Mouse (Mus musculus): ENCODE data around the gene Phospho1. TPM values are rescaled to one million over a fixed set of nuclear protein-coding genes. Genes with fewer than 3 reads are reported as not detected.
A peak's percentile ranks its signal among the peaks of the same experiment; 100 is the strongest.

Phospho1 gene
- total RNA-seq (2021): 100 to 1,000 TPM; 287 to 314 TPM
- long read RNA-seq, experiment 1, transcript Phospho1-202 (3 exons, 590 nt): major isoform, 18 of 18 reads
- long read RNA-seq, experiment 1, partial matches to known transcripts: 0 of 18 reads
- long read RNA-seq, experiment 1, other reads (novel, unspliced or antisense): 0 of 18 reads
- long read RNA-seq, experiment 2, transcript Phospho1-202 (3 exons, 590 nt): major isoform, 30 of 33 reads
- long read RNA-seq, experiment 2, partial matches to known transcripts: 0 of 33 reads
- long read RNA-seq, experiment 2, other reads (novel, unspliced or antisense): 3 of 33 reads

- intact Hi-C loops (cut with DNase I): no loop called here
- peak; percentile 87 to 89 for DNase-seq
Observed at GRCm38 (mm10) chr11:95824071-95824876, at the start of gene Phospho1. Gene Phospho1, plus strand, starts transcription at chr11:95824499.

DNA sequence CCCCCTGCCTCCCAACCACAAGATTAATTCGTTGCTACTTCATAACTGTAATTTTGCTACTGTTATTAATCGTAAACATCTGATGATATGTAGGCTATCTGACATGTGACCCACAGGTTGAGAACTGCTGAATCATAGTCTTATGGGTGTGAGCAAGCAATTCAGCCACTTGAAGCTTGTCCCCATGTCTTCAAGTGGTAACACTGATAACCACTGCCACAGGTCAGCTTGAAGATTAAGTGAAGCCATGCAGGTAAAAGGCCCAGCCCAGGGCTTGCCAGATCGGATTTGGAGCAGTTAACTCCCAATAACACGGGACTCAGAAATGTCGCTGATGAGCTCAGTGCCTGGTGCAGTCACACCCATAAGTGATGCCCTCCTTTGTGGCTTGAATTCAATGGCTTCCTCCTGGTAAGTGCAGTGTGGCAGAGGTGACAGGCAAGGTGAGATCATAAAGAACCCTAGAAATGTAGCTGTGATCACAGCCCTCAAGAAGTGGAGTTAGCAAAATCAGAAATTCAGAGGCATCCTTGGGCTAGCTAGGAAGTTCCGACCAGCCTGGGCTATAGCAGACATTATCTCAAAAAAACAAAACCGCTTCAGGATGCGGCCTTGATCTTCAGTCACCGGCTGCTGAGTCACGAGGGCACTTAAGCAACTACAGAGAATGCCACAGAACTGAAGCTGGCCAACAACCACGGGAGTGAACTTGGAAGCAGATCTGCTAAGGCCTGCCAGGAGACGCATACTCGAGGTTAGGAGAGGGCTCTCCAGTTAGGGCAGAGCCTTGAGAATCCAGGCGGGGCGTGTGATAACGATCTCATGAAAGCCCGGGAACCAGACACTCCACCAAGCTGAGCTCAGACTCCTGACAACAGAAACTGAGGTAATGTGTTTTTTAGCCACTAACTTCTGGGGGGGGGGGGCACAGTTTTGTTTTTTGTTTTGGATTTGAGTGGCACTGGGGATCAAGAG lies 46.7 kb upstream of the Phospho1 start:
- intact Hi-C loops (cut with DNase I): no loop called here
- peak; percentile 61 to 63 for DNase-seq

DNA sequence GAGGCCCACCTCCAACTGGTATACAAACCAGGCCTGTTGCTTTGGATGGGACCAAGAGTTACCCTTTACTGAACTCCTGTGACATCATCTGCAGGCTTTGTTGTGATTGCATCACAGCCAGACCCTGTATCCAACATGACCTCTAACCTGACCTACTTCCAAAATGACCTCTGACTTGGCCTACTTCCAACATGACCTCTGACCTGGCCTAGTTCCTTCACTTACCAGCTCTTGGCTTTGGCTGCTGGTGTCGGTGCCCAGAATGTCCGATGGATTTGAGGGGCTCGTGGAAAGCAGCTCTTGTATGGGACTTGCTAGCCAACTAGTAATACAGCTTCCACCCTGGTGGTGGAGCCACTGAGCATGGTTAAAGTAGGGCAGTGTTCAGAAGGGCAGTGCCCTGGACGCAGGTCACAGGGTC lies 45.5 kb upstream of the Phospho1 start:
- intact Hi-C loops (cut with DNase I): no loop called here
- DNase-seq: no peak

DNA sequence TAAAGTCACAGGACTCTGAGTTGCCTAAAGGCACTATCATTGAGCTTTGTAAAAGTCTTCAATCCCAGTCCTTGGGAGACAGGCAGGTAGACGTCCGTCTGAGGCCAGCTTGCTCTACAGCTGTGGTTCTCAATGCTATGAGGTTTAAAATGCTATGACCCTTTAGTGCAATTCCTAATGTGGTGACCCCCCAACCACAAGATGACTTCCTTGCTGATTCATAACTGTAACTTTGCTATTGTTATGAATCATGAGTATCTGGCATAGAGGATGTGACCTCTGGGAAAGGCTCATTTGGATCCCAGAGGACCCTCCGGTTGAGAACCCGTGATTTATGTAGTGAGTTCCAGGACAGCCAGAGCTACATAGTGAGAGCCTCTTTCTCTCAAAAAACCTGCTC lies 44.9 kb upstream of the Phospho1 start:
- no peak for DNase-seq
- intact Hi-C loops (cut with DNase I): no loop called here

DNA sequence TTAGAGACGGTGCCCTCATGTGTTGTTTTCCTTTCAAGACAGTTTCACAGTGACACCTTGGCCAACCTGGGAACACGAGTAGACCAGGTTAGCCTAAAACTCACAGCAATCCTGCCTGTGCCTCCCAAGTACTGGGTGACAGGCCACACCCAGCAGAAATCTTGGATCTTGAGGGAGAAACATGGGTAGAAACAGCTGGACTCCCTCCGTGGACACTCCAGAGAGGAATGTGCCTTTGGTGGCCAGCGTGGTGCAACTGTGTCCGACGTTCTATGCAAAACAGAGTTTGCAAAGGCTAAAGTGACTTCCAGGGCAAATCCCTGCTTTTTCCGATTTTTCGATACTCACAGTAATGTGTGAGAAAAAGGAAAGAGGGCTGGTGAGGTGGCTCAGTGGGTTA lies 43.8 kb upstream of the Phospho1 start:
- no peak for DNase-seq
- intact Hi-C loops (cut with DNase I): no loop called here

- no peak for DNase-seq
Observed at GRCm38 (mm10) chr11:95781557-95781956, 42.7 kb upstream of the Phospho1 start.

GRCm38 (mm10) chr11:95783457-95783856 lies 40.8 kb upstream of the Phospho1 start:
- intact Hi-C loops (cut with DNase I): no loop called here
- DNase-seq: no peak

More at GRCm38 (mm10) chr11:95781557-95781956, 42.7 kb upstream of the Phospho1 start:
- intact Hi-C loops (cut with DNase I): no loop called here

- intact Hi-C loops (cut with DNase I): no loop called here
Observed at GRCm38 (mm10) chr11:95783958-95784357, 40.3 kb upstream of the Phospho1 start.

GRCm38 (mm10) chr11:95785675-95786074 lies 38.6 kb upstream of the Phospho1 start:
- intact Hi-C loops (cut with DNase I): no loop called here

More at GRCm38 (mm10) chr11:95783958-95784357, 40.3 kb upstream of the Phospho1 start:
- no peak for DNase-seq

GRCm38 (mm10) chr11:95786511-95786910 lies 37.8 kb upstream of the Phospho1 start:
- no peak for DNase-seq
- intact Hi-C loops (cut with DNase I): no loop called here

More at GRCm38 (mm10) chr11:95785675-95786074, 38.6 kb upstream of the Phospho1 start:
- DNase-seq: no peak

GRCm38 (mm10) chr11:95789451-95789891 lies 34.8 kb upstream of the Phospho1 start:
- intact Hi-C loops (cut with DNase I): no loop called here
- DNase-seq: no peak

- intact Hi-C loops (cut with DNase I): no loop called here
Observed at GRCm38 (mm10) chr11:95791787-95792186, 32.5 kb upstream of the Phospho1 start.

GRCm38 (mm10) chr11:95792950-95793509 lies 31.3 kb upstream of the Phospho1 start:
- intact Hi-C loops (cut with DNase I): no loop called here
- no peak for DNase-seq

More at GRCm38 (mm10) chr11:95791787-95792186, 32.5 kb upstream of the Phospho1 start:
- DNase-seq: no peak

- intact Hi-C loops (cut with DNase I): no loop called here
Observed at GRCm38 (mm10) chr11:95794201-95794600, 30.1 kb upstream of the Phospho1 start.

DNA sequence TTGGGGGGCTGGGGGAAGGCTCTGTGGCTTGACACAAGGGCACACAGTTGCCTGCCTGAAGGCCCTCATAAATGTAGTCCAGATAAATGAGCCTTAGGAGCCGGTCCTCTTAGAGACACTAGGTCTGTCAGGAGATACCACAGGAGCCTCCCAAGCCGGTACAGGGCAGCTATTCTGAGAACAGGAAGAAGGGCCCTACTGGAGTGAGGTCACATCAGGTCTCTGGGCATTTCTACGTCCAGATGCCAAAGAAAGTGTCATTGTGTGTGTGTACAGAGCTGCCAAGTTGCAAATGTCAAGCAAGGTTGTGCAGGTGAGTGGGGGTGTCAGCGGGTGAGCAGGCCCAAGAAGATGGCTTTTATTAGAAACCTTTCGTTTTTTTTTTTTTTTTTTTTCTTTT lies 28.7 kb upstream of the Phospho1 start:
- intact Hi-C loops (cut with DNase I): no loop called here
- DNase-seq: no peak

More at GRCm38 (mm10) chr11:95794201-95794600, 30.1 kb upstream of the Phospho1 start:
- DNase-seq: no peak

- intact Hi-C loops (cut with DNase I): no loop called here
- no peak for DNase-seq
Observed at GRCm38 (mm10) chr11:95805010-95805409, 19.3 kb upstream of the Phospho1 start.

DNA sequence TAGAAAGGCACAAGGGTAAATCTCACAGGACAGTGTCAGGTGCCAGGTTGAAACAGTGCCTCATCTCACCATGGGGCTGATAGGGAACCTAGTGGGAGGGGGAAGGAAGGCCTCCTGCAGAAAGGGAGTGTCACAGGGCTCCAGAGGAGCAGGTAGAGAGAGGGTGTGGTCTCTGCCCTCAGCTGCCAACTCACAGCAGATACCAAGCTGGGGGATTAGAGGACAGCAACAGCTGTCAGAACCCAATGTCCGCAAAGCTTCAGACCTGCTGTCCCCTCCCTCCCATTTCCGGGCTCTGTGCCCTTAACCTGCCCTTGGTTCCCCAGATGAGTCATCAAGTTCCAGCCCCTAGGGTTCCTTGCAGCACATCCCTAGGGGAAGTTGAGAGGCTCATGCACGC lies 18.8 kb upstream of the Phospho1 start:
- intact Hi-C loops (cut with DNase I): no loop called here
- DNase-seq: no peak

DNA sequence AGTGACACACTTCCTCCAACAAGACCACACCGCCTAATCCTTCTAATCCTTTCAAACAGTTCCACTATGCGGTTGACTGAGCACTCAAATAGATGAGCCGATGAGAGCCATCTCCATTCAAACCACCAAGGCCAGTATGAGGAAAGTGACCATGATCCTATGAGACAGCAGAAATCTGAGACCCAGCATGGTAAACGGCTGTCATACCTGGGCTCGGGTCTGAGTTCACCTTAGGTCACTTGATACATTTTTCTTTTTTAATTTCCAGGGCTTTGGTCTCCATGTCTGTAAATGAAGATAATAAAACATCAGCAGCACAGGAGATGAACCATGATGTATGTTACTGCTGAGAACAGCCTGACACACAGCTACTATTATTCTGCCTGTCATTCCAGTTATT lies 16.4 kb upstream of the Phospho1 start:
- no peak for DNase-seq
- intact Hi-C loops (cut with DNase I): no loop called here

DNA sequence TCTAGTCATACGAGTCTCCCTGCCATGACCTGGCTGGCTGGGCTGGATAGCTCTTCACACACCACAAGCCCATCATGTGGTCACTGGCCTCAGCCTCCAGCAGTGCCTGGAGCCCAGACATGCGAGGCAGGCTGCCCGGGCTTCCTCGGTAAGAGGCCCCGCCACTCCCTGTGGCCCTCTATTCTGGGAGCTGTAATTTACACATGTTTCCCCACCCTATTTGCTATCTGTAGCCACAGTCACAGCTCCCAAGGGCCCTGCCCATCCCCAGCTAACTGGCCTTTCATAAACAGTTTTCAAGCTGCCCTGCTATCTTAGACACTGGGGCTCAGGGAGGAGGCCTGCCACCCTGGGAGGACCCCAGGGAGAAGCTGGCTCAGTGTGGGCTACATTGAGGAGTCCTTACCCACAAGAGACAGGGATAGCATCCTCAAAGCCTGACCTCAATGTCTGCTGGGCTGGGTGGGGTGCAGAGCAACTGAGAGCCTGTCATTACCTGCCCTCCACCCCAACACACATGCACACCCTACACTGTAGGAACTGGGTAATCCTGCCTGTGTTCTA lies 15.8 kb upstream of the Phospho1 start:
- DNase-seq: peak in 1 of 2 experiments; percentile 50
- intact Hi-C loops (cut with DNase I): no loop called here

DNA sequence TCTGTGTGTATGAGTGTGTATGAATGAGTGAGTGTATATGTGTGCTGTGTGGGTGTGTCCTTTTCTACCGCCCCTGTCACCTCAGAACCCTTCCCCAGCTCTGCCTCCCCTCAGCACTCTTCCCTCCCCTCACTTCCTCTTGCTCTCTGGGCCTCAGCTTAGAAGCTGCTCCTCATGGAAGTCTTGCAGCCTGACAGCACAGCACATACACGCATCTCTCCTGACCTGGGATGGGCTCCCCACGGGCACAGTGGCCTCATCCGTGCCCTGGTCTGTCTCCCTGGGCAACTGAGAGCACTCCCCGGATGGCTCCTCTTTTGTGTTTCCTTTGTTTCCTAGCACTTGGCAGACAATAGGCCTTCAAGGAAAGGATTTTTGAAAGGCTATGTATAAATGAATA lies 14.7 kb upstream of the Phospho1 start:
- no peak for DNase-seq
- intact Hi-C loops (cut with DNase I): no loop called here
